Mouse (Mus musculus) cerebellum, postnatal 14 days (tissue): ENCODE measurements at regions not wholly inside any gene's neighbourhood (a gene's known extent, or its start where the extent isn't known, plus 50 kb on each side); places are given as distances from the start of the nearest gene placed in this dataset.

Experiments
- DNase-seq, 2 experiments: peaks; one replicate each; pipeline ENCODE4 v3.0.0; 2021; ENCODE audit warnings: mixed read lengths in 2 of 2

- peak; percentile 76 to 77 for DNase-seq
These were observed 51.7 kb upstream of the Caprin1 start for GRCm38 (mm10) chr2:103848923-103849700.

- no peak for DNase-seq
These were observed 52.5 kb upstream of the Caprin1 start for GRCm38 (mm10) chr2:103849766-103850530.

DNA sequence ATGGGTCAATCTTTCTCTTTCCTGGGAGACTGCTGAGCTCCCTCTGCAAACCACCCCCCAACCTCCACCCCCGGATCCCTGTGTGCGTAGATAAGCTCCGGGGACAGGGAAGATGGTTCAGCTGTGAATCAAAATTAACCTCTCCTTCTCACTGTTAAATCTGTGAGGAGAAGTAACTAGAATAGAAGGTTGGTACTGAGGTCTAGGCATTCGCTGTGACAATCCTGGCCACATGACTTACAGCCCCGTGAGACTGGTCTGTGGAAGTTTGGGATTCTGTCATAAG, 53.0 kb upstream of the Caprin1 start:
- DNase-seq = no peak

GRCm38 (mm10) chr2:103851171-103851570, 53.7 kb upstream of the Caprin1 start:
- no peak for DNase-seq

DNA sequence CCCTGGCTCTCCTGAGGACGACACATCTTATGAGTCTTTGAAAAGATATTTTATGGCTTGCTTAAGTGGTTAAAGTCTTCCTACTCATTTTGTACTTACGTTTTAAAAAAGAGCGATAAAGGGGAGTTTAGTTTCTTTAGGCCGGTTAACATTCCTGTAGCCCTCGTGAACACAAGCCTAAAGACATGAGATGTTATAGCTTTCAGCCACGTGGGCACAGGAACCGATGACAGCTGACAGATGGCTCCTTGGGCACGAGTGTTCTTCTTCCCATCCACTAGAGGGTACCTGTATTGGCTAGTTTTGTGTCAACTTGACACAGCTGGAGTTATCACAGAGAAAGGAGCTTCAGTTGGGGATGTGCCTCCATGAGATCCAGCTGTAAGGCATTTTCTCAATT, 63.8 kb upstream of the Caprin1 start:
- no peak for DNase-seq

- no peak for DNase-seq
These were observed 66.8 kb upstream of the Caprin1 start for GRCm38 (mm10) chr2:103864254-103864653.

GRCm38 (mm10) chr2:103865319-103866171, 68.1 kb upstream of the Caprin1 start:
- DNase-seq = peak; percentile 69 to 85

GRCm38 (mm10) chr2:103867241-103867957, 70.0 kb upstream of the Caprin1 start:
- DNase-seq = no peak

DNA sequence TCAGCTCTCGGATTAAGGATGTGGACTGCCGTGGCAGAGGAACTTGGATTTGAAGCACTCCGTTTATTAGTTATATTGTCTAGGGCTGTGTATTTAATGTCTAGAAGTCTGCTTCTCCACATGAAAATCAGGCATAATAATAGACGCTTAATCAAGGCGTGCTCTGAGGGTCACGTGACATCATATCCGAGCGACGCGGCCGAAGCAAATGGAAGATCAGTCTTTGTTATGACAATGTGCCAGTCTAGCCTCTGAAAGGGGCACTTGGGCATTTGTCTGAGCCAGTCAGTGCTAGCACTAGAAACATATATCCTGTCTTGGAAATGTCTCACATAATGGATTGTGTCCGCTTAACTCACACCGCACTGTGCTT, 70.5 kb upstream of the Caprin1 start:
- no peak for DNase-seq

GRCm38 (mm10) chr2:103868655-103869054, 71.2 kb upstream of the Caprin1 start:
- no peak for DNase-seq

DNA sequence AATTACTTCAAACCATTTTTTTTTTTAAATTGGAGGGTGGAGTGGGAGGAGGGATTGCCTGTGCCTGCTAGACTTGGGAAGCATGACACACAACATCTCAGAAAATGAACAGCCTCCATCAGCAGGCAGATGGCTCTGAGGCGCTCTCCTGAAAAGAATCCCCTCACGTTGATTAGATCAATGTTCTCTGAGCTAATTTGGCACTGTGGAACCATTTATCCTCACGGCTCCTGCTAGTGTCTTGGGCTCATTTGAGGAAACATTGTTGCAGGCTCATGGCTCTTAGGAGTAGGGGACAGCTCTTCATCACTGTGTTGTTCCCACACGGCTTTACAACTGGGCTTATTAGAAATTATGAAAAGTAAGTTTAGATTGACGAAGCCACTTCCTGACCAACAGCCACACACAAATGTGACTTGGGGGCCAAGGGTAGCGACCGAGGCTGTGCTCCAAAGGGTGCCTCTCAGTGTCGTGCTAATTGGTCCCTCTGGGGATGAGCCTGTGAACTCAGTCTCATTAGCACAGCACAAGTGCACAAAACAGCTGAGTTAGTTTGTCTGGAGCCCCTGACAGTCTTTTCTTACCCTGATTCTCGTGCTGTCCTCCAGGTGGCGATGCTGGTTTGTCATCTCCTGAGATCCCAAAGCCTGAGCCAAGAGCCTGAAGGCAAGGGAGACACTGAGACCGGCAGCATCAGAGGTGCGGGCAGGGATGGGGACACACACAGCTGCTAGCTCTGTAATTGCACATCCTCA, 74.2 kb upstream of the Caprin1 start:
- peak; percentile 88 to 90 for DNase-seq

DNA sequence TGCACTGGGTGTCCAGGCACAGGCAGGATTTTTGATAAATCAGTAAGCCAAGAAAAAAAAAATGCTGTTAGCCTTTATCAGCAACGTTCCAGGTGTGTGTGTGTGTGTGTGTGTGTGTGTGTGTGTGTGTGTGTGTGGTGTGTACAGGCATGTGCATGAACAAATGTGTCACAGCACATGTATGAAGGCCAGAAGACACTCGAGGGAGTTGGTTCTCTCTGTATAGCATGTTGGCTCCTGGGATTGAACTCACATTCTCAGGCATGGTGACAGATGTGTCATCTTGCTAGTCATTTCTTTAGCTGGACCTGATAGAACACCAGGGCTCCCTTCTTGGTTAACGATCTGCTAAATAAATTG, 74.8 kb upstream of the Caprin1 start:
- DNase-seq = no peak

- no peak for DNase-seq
These were observed 75.9 kb upstream of the Caprin1 start for GRCm38 (mm10) chr2:103873381-103873780.

DNA sequence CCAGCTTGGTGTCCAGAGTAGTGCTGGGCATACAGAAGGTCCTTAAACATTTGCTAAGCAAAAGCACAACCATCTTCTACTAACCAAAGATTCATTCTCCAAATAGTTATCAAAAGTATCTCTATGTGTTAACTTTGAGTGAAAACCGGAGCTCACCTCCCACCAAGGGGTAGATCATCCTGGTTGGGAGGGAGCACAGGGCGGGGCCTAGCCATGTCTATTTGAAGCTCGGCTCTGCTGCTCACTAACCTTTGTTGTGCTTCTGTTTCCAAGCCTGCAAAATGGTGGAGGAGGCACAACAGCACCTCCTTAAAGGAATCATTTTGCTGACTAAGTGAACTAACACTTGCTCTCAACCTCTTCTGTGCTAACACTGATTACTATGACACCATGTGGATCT, 77.0 kb upstream of the Caprin1 start:
- DNase-seq = no peak

GRCm38 (mm10) chr2:103875754-103876153, 78.3 kb upstream of the Caprin1 start:
- DNase-seq = no peak

- no peak for DNase-seq
These were observed 78.8 kb upstream of the Caprin1 start for GRCm38 (mm10) chr2:103876236-103876635.

DNA sequence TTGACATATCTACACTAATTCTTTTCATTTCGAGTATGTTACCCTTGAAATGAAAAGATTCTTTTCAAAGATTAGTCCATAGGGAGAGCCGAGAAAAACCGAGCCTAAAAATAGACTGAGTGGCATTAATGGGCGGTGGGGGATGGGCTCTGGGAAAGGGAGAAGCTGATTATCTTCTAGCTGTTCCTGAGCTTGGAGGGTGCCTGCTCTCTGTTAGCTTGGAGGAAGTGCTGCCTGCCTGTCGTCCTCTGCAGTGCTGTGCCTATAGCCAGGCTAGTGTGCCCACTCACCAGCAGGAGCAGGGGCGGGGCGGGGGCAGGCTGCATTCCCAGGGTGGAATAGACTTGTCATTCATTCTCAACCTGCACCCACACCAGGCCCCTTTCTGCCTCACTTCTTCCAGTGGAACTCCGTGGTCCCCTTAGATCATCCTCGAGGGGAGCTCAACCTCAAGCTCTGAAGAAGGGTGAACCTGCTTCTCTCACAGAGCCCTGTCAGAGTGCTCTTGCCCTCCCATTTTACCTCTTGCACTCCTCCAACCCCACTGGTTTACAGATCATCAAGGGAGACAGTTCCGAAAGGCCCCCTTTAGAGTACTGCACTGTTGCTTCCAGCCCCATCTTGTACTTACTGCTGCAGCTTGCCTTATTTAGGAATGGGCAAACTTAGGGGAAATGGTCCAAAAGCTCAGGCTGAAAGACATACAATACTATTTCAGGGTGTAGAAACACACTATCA, 76.6 kb upstream of the Lmo2 start:
- peak; percentile 13 to 32 for DNase-seq

DNA sequence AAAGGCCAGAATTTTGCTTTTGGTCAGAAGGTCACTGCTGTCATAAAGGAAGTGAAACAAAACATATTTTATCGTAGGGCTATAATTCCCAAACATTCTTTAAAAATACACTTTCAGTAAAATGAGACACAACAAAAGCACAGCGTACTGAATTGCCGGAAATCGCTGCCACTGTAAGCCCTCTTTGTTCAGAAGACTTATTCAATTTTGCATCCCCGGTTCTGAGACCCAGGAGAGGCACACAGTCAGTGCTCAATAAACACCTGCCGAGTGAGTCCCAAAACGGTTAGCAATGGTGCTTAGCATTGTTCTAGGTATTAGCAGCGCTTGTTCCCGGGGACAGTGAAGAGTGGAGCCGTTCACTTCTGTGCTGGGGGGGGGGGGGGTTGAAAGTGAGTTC, 72.9 kb upstream of the Lmo2 start:
- DNase-seq = no peak

DNA sequence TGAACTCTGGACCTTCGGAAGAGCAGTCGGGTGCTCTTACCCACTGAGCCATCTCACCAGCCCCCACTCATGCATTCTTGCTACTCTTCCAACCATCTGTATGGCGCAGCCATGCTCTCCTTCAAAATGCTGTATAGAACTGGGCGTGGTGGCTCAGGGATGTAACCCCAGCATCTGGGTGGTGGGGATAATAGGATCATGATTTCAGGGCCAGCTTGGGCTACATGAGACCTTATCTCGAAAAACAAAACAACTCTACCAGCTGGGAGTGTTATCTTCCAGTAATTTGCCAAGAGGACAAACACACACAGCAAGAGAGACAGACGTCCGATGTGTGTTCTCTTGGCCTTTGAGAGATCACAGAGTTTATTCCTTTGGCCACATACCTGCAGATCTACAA, 69.8 kb upstream of the Lmo2 start:
- no peak for DNase-seq

DNA sequence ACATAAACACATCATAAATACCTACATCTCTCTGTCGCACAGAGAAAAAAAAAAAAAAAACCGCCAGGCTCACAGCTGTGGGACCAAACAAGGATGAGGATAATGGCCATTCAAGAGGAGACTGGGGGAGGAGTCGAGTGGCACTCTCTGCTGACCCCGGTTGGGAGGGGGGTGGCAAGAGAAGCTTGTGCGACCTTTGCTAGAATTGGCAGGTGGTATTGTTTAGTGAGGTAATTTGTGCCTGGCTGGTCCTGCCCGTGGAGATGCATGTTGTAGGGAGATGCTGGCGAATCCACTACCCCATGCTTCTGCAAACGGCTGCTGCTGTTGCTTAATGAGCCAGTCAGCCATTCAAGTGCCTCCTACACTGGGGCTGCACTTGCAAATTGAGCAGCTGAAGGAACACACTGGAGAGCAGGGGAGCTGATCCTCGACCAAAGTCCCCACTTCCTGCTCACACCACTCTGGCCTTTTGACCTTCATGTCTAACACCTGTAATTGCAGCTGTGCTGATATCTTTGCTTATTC, 66.5 kb upstream of the Lmo2 start:
- DNase-seq = no peak

- no peak for DNase-seq
These were observed 64.5 kb upstream of the Lmo2 start for GRCm38 (mm10) chr2:103893159-103893740.
